Comparison of ENCODE assay signal across 9 mouse cellular contexts in genomic region chr9:62137259-62137658, GRCm38 (mm10). TPM values are rescaled to one million over a fixed set of nuclear protein-coding genes. Genes with fewer than 3 reads are reported as not detected.
A peak's percentile ranks its signal among the peaks of the same experiment; 100 is the strongest.
DNase-seq lines count a peak whose midpoint lies in the region; ATAC-seq lines count a peak whose summit lies in the region.
"Had no signal": no experiment of that assay in that cellular context is flagged by ENCODE, and none has a peak within 500 bp of the region (broad histone marks: within the 10 kb centered on the region; RNA-seq: fewer than 3 reads in every experiment).

No protein-coding gene starts in this region.

- no peak overlapping the region for H3K4me3 ChIP-seq in forebrain, embryonic 12.5 days (replicated peaks)
- H3K4me3 ChIP-seq in stomach, embryonic 15.5 days (replicated peaks) = no peak overlapping the region
- no peak overlapping the region for H3K4me3 ChIP-seq in heart, embryonic 11.5 days (ENCODE audit: low read depth, low read length)

- peak; percentile 47 to 61 for DNase-seq in heart, adult 18-20 months
- DNase-seq in heart, postnatal 25 days (ENCODE audit: low spot score) = no peak
- DNase-seq in MN1 (ENCODE audit: low spot score) = peak; percentile 51
- DNase-seq in kidney, postnatal 4 days = peak; percentile 18 to 22
- DNase-seq in lung, postnatal 10 days = peak; percentile 40

- 54% methylated on average over 8 of the region's 8 CpGs for WGBS in forebrain, embryonic 12.5 days
- WGBS in stomach, embryonic 15.5 days = 28% methylated on average over 8 of the region's 8 CpGs
- 58% methylated on average over 8 of the region's 8 CpGs for WGBS in heart, embryonic 11.5 days (ENCODE audit: insufficient replicate concordance)

- no peak for ATAC-seq in forebrain, embryonic 12.5 days (ENCODE audit: low FRiP score)
- ATAC-seq in stomach, embryonic 15.5 days (ENCODE audit: insufficient read depth, low FRiP score, low read depth) = peak; percentile 27; the same call in 1 of the 2 replicates
- no peak for ATAC-seq in heart, embryonic 11.5 days (replicated peaks; ENCODE audit: insufficient number of reproducible peaks, low FRiP score, low TSS enrichment)
- ATAC-seq: Patski had no signal

- H3K27me3 ChIP-seq in forebrain, embryonic 12.5 days = no peaks in the 10 kb centered on the region; the same call in 1 of the 2 replicates
- no peaks in the 10 kb centered on the region for H3K27me3 ChIP-seq in stomach, embryonic 15.5 days (replicated peaks)
- H3K27me3 ChIP-seq in heart, embryonic 11.5 days (ENCODE audit: control insufficient read depth, insufficient read depth, low read length) = no peaks in the 10 kb centered on the region
- H3K27me3 ChIP-seq: Patski had no signal

- peak overlapping the region; percentile 56 for H3K27ac ChIP-seq in forebrain, embryonic 12.5 days
- H3K27ac ChIP-seq in stomach, embryonic 15.5 days = peak overlapping the region; percentile 16; the same call in 1 of the 2 replicates
- no peak overlapping the region for H3K27ac ChIP-seq in heart, embryonic 11.5 days (ENCODE audit: low read depth, low read length)

- no peaks in the 10 kb centered on the region for H3K36me3 ChIP-seq in forebrain, embryonic 12.5 days (replicated peaks)
- no peaks in the 10 kb centered on the region for H3K36me3 ChIP-seq in stomach, embryonic 15.5 days
- H3K36me3 ChIP-seq in heart, embryonic 11.5 days (ENCODE audit: control insufficient read depth, insufficient read depth, low read length) = no peaks in the 10 kb centered on the region

- no peak overlapping the region for H3K9ac ChIP-seq in forebrain, embryonic 12.5 days
- no peak overlapping the region for H3K9ac ChIP-seq in stomach, embryonic 15.5 days
- H3K9ac ChIP-seq in heart, embryonic 11.5 days (ENCODE audit: low read depth, low read length) = no peak overlapping the region

- peaks cover 9% of the 10 kb centered on the region for H3K4me1 ChIP-seq in forebrain, embryonic 12.5 days
- peaks cover 3% of the 10 kb centered on the region; the same call in 1 of the 2 replicates for H3K4me1 ChIP-seq in stomach, embryonic 15.5 days
- H3K4me1 ChIP-seq in heart, embryonic 11.5 days (ENCODE audit: control insufficient read depth, insufficient read depth, low read length) = no peaks in the 10 kb centered on the region

- intact Hi-C loops in heart, postnatal 25 days (cut with DNase I) = no loop called here

- H3K4me2 ChIP-seq in forebrain, embryonic 12.5 days = no peak overlapping the region
- H3K4me2 ChIP-seq in stomach, embryonic 15.5 days = no peak overlapping the region
- no peak overlapping the region for H3K4me2 ChIP-seq in heart, embryonic 11.5 days

- H3K9me3 ChIP-seq in forebrain, embryonic 12.5 days = no peaks in the 10 kb centered on the region
- H3K9me3 ChIP-seq in stomach, embryonic 15.5 days = no peaks in the 10 kb centered on the region
- no peaks in the 10 kb centered on the region for H3K9me3 ChIP-seq in heart, embryonic 11.5 days (replicated peaks; ENCODE audit: control insufficient read depth, low read length)

RNA-seq across cellular contexts. Expression of gene Glce, which starts 14.8 kb away (rescaled TPM):
- 10 to 100 TPM in 1 of 2 experiments, 1 to 10 TPM in 1; 8.1 to 10.9 TPM for total RNA-seq in heart, adult 18-20 months (2021)
- total RNA-seq in heart, postnatal 25 days (2021) = 10 to 100 TPM in 1 of 2 experiments, 1 to 10 TPM in 1; 9.4 to 10.1 TPM
- polyA plus RNA-seq in forebrain, embryonic 12.5 days (2016; fragmentation: Nextera tagmentation; extraction: Ambion mirVana) = 17.9 and 19.6 TPM in 2 replicates
- polyA plus RNA-seq in stomach, embryonic 15.5 days (2015; fragmentation: Nextera tagmentation; extraction: Ambion mirVana) = 22.1 and 23.3 TPM in 2 replicates
- 10.7 and 15.4 TPM in 2 replicates for polyA plus RNA-seq in heart, embryonic 11.5 days (2014; fragmentation: Nextera tagmentation; extraction: Ambion mirVana)
